Mouse (Mus musculus): ENCODE measurements around the gene Vamp8. TPM values are rescaled to one million over a fixed set of nuclear protein-coding genes. Genes with fewer than 3 reads are reported as not detected.
A peak's percentile ranks its signal among the peaks of the same experiment; 100 is the strongest.

Gene Vamp8
- polyA plus RNA-seq, 1 experiment, result 453 TPM

DNA sequence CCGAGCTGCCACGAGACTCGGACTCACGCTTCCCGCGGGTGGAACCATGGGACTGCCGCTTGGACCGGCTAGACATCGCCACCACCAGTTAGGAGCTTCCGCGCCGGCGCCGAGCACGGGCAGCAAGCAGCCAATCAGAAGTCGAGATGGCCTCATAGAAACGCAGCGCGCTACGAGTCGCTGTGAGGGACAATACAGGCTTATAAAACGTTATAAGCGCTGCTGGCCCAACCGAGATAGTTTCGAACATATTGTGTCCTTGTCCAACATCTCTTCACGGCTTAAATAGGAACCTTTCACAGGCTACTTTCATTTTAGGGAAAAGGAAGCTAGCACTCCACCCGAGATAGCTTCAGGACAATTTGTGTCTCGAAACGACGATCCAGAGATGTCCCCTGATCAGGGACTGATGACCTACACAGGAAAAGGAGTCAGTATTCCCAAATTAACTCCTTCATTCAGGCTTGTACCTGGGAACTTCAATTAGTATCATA, 45.4 kb downstream of the Vamp8 start, which contains the start of gene Usp39:
TSS of gene Usp39 (minus strand) at position 111 of the 494 bp plus-strand sequence.
- under 1% methylated on average over 30 of the region's 30 CpGs for WGBS
- peak within 1 kb of the TSS; percentile 94 for H3K27ac ChIP-seq (ENCODE audit: insufficient read depth, low read depth, low read length)

DNA sequence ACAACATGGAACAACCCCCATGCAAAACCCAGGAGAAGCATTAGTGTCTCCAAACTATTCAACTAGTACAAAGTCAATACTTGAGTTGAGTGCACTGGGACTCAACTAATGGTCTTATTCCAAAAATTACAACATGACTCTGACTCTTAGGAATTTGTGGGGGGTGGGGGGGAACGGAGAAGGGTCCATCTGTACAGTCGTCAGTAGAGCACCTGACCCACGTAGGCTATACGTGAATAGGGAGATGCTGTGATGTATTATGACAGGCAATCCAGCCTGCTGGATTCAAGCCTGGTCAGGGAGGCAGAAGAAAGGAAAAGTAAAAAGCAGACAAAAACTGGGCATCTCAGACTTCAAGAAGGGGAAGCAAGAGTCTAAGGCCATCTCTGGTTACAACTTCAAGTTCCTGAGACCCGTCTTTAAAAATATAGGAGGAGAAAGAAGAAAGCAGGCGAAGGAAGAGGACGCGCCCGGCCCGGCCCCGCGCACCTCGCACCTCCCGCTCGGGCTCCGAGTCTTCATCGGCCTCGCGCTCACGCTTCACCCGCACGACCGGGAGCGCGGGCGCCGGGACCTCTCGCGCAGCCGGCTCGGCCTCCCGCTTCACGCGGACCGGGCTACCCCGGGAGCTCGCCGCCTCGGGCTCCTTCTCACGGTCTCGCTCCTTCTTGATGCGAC, 46.0 kb downstream of the Vamp8 start:
- DNase-seq, result no peak
- H3K36me3 ChIP-seq (ENCODE audit: control insufficient read depth, insufficient read depth, low read length), result no peaks in the 10 kb centered on the region
- TF ChIP-seq CTCF (conservative IDR thresholded peaks at IDR 0.05; ENCODE audit: insufficient read depth, insufficient read length, low read depth, low read length) (no peak), POLR2A (IDR thresholded peaks at IDR 0.05; ENCODE audit: low read depth, low read length) (no peak)
- WGBS, result under 1% methylated on average over 42 of the region's 42 CpGs
- no peaks in the 10 kb centered on the region for H3K27me3 ChIP-seq (replicated peaks; ENCODE audit: control insufficient read depth, insufficient read depth, low read length)
- H3K4me3 ChIP-seq (ENCODE audit: insufficient read depth, low read depth, low read length), result peak overlapping the region; percentile 93
- H3K4me1 ChIP-seq (ENCODE audit: control insufficient read depth, insufficient read depth, low read length), result peaks cover 29% of the 10 kb centered on the region
- H3K27ac ChIP-seq (ENCODE audit: insufficient read depth, low read depth, low read length), result no peak overlapping the region

More for the DNA sequence above, 45.4 kb downstream of the Vamp8 start, which contains the start of gene Usp39:
- H3K4me3 ChIP-seq (ENCODE audit: insufficient read depth, low read depth, low read length), result peak within 1 kb of the TSS; percentile 93
- no peaks in the 10 kb centered on the region for H3K27me3 ChIP-seq (replicated peaks; ENCODE audit: control insufficient read depth, insufficient read depth, low read length)
- TF ChIP-seq POLR2A (IDR thresholded peaks at IDR 0.05; ENCODE audit: low read depth, low read length) (peak; percentile 75), CTCF (conservative IDR thresholded peaks at IDR 0.05; ENCODE audit: insufficient read depth, insufficient read length, low read depth, low read length) (no peak)
- H3K36me3 ChIP-seq (ENCODE audit: control insufficient read depth, insufficient read depth, low read length), result no peaks in the 10 kb centered on the region
- DNase-seq, result peak; percentile 98
- H3K4me1 ChIP-seq (ENCODE audit: control insufficient read depth, insufficient read depth, low read length), result peaks cover 28% of the 10 kb centered on the region

DNA sequence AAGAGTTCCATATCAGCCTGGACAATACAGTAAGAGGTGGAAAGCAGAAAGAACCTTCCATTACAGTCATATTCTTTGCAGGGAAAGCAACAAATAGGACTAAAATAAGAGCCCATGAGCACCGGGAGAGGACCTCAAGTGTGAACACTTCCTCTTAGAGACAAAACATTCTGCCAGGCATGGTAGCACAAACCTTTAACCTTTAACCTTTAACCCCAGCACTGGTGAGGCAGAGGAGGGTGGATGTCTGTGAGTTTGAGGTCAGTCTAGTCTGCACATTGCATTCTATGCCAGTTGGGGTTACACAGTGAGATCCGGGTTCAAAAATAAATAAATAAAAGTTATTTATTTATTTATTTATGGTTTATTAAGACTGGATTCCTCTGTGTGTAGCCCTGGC, 50.0 kb downstream of the Vamp8 start:
- H3K4me3 ChIP-seq (ENCODE audit: insufficient read depth, low read depth, low read length), result no peak overlapping the region
- peaks cover 10% of the 10 kb centered on the region; the same call in 1 of the 2 replicates for H3K4me1 ChIP-seq (ENCODE audit: control insufficient read depth, insufficient read depth, low read length)
- H3K27me3 ChIP-seq (replicated peaks; ENCODE audit: control insufficient read depth, insufficient read depth, low read length), result no peaks in the 10 kb centered on the region
- H3K27ac ChIP-seq (ENCODE audit: insufficient read depth, low read depth, low read length), result no peak overlapping the region
- H3K36me3 ChIP-seq (ENCODE audit: control insufficient read depth, insufficient read depth, low read length), result peaks cover 10% of the 10 kb centered on the region
- DNase-seq, result peak; percentile 67
- 46% methylated on average over 2 of the region's 2 CpGs for WGBS
- TF ChIP-seq CTCF (conservative IDR thresholded peaks at IDR 0.05; ENCODE audit: insufficient read depth, insufficient read length, low read depth, low read length) (no peak), POLR2A (IDR thresholded peaks at IDR 0.05; ENCODE audit: low read depth, low read length) (no peak)

Other genes with a start within 250 kb of the Vamp8 start
- gene Atoh8, start 155.1 kb downstream of the Vamp8 start, polyA plus RNA-seq (2012; rRNA removed), result 7.7 and 10.1 TPM in 2 replicates
- gene Sftpb, start 86.1 kb downstream of the Vamp8 start, polyA plus RNA-seq (2012; rRNA removed), result not detected in 2 replicates
- gene Usp39, start 45.5 kb downstream of the Vamp8 start, polyA plus RNA-seq (2012; rRNA removed), result 17.8 and 18.2 TPM in 2 replicates
- 15.1 and 15.2 TPM in 2 replicates for gene 0610030E20Rik, start 43.4 kb downstream of the Vamp8 start, polyA plus RNA-seq (2012; rRNA removed)
- 171 and 189 TPM in 2 replicates for gene Tmem150a, start 35.3 kb downstream of the Vamp8 start, polyA plus RNA-seq (2012; rRNA removed)
- 176 and 192 TPM in 2 replicates for gene Rnf181, start 23.7 kb downstream of the Vamp8 start, polyA plus RNA-seq (2012; rRNA removed)
- 48.7 and 60.1 TPM in 2 replicates for gene Vamp5, start 10.2 kb downstream of the Vamp8 start, polyA plus RNA-seq (2012; rRNA removed)
- gene Ggcx, start 23.6 kb upstream of the Vamp8 start, polyA plus RNA-seq (2012; rRNA removed), result 17.9 and 21.9 TPM in 2 replicates
- gene Mat2a, start 48.9 kb upstream of the Vamp8 start, polyA plus RNA-seq (2012; rRNA removed), result 150 and 168 TPM in 2 replicates
- 0.09 and 0.12 TPM in 2 replicates for gene Sh2d6, start 131.0 kb upstream of the Vamp8 start, polyA plus RNA-seq (2012; rRNA removed)
- gene Capg, start 153.7 kb upstream of the Vamp8 start, polyA plus RNA-seq (2012; rRNA removed), result 64.3 and 70.9 TPM in 2 replicates
- 43.0 and 43.4 TPM in 2 replicates for gene Elmod3, start 207.7 kb upstream of the Vamp8 start, polyA plus RNA-seq (2012; rRNA removed)
- 237 and 272 TPM in 2 replicates for gene Retsat, start 207.8 kb upstream of the Vamp8 start, polyA plus RNA-seq (2012; rRNA removed)
- 101 and 118 TPM in 2 replicates for gene Tgoln1, start 226.3 kb upstream of the Vamp8 start, polyA plus RNA-seq (2012; rRNA removed)

All from kidney, adult 2 months (tissue).